8 mouse cellular contexts compared by ENCODE assay signal in the genomic region with DNA sequence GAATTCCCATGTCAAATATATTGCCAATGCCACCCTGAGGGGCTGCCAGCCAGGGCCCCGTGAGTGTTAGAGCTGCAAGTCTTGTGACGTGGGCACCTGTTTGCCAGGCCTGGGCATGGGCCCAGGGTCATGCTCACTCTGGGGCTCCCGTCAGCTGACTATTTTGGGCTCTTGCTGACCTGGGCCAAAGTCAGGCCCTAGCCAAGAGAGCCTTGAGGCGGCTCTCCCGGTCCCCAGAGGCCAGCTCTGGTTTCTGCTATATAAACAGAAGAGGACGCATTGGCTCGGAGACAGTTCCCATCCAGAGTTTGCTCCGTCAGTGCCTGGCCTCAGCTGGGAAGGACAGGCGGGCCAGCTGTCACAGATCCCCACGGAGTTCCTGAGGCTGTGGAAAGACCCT. TPM values are rescaled to one million over a fixed set of nuclear protein-coding genes. Genes with fewer than 3 reads are reported as not detected.
DNase-seq lines count a peak whose midpoint lies in the region; ATAC-seq and TF ChIP-seq lines count a peak whose summit lies in the region.

No protein-coding gene starts in this region.

- H3K9me3 ChIP-seq in midbrain, postnatal 0 days (ENCODE audit: low read length), result no peaks in the 10 kb centered on the region
- H3K9me3 ChIP-seq in midbrain, embryonic 13.5 days, result no peaks in the 10 kb centered on the region
- H3K9me3 ChIP-seq in heart, embryonic 11.5 days (replicated peaks; ENCODE audit: control insufficient read depth, low read length), result no peaks in the 10 kb centered on the region
- no peaks in the 10 kb centered on the region for H3K9me3 ChIP-seq in stomach, embryonic 16.5 days (replicated peaks; ENCODE audit: control insufficient read depth, low read length)
- H3K9me3 ChIP-seq in midbrain, embryonic 14.5 days (ENCODE audit: control insufficient read depth, low read length), result no peaks in the 10 kb centered on the region

- 0 out of 2 replicates have a peak, but pooled peaks cover 3% of the 10 kb centered on the region for H3K36me3 ChIP-seq in midbrain, postnatal 0 days (ENCODE audit: insufficient read depth, low read length)
- H3K36me3 ChIP-seq in midbrain, embryonic 13.5 days, result no peaks in the 10 kb centered on the region
- H3K36me3 ChIP-seq in heart, embryonic 11.5 days (ENCODE audit: control insufficient read depth, insufficient read depth, low read length), result no peaks in the 10 kb centered on the region
- no peaks in the 10 kb centered on the region for H3K36me3 ChIP-seq in stomach, embryonic 16.5 days (ENCODE audit: control insufficient read depth, insufficient read depth, low read length)
- H3K36me3 ChIP-seq in midbrain, embryonic 14.5 days (ENCODE audit: control insufficient read depth, insufficient read depth, low read length), result no peaks in the 10 kb centered on the region

- ATAC-seq in midbrain, postnatal 0 days (ENCODE audit: low FRiP score), result no peak
- no peak for ATAC-seq in midbrain, embryonic 13.5 days
- ATAC-seq in heart, embryonic 11.5 days (replicated peaks; ENCODE audit: insufficient number of reproducible peaks, low FRiP score, low TSS enrichment), result no peak
- ATAC-seq in stomach, embryonic 16.5 days (ENCODE audit: insufficient read depth, low FRiP score), result peak; percentile 19; the same call in 1 of the 2 replicates
- no peak for ATAC-seq in cerebellum, adult (ENCODE audit: insufficient number of reproducible peaks, low FRiP score, low TSS enrichment)
- no peak for ATAC-seq in CD4-positive, CD25-positive, alpha-beta regulatory T cell, adult 4 months
- no peak for ATAC-seq in midbrain, embryonic 14.5 days (ENCODE audit: low FRiP score, low TSS enrichment)

- peaks cover 7% of the 10 kb centered on the region; the same call in 1 of the 2 replicates for H3K27me3 ChIP-seq in midbrain, postnatal 0 days (ENCODE audit: insufficient read depth, low read length)
- peaks cover 12% of the 10 kb centered on the region for H3K27me3 ChIP-seq in midbrain, embryonic 13.5 days
- no peaks in the 10 kb centered on the region for H3K27me3 ChIP-seq in heart, embryonic 11.5 days (ENCODE audit: control insufficient read depth, insufficient read depth, low read length)
- H3K27me3 ChIP-seq in stomach, embryonic 16.5 days (ENCODE audit: control insufficient read depth, insufficient read depth, low read length), result no peaks in the 10 kb centered on the region
- peaks cover 2% of the 10 kb centered on the region for H3K27me3 ChIP-seq in midbrain, embryonic 14.5 days (ENCODE audit: control insufficient read depth, insufficient read depth, low read length)

- 70% methylated on average over 10 of the region's 10 CpGs for WGBS in midbrain, postnatal 0 days
- 74% methylated on average over 10 of the region's 10 CpGs for WGBS in midbrain, embryonic 13.5 days
- 29% methylated on average over 10 of the region's 10 CpGs for WGBS in heart, embryonic 11.5 days (ENCODE audit: insufficient replicate concordance)
- WGBS in stomach, embryonic 16.5 days, result 34% methylated on average over 10 of the region's 10 CpGs
- 69% methylated on average over 10 of the region's 10 CpGs for WGBS in midbrain, embryonic 14.5 days

- DNase-seq in midbrain, postnatal 0 days (ENCODE audit: low spot score), result peak; percentile 42
- peak; percentile 77 for DNase-seq in kidney, postnatal 10 days
- no peak for DNase-seq in midbrain, embryonic 14.5 days

- no peak overlapping the region for H3K4me3 ChIP-seq in midbrain, postnatal 0 days (ENCODE audit: low read depth, low read length)
- H3K4me3 ChIP-seq in midbrain, embryonic 13.5 days (replicated peaks), result no peak overlapping the region
- no peak overlapping the region for H3K4me3 ChIP-seq in heart, embryonic 11.5 days (ENCODE audit: low read depth, low read length)
- H3K4me3 ChIP-seq in stomach, embryonic 16.5 days (replicated peaks; ENCODE audit: low read length), result no peak overlapping the region
- H3K4me3 ChIP-seq in midbrain, embryonic 14.5 days (replicated peaks; ENCODE audit: low read depth, low read length), result no peak overlapping the region

- H3K27ac ChIP-seq in midbrain, postnatal 0 days (ENCODE audit: low read depth, low read length), result no peak overlapping the region
- no peak overlapping the region for H3K27ac ChIP-seq in midbrain, embryonic 13.5 days
- peak overlapping the region; percentile 95 for H3K27ac ChIP-seq in heart, embryonic 11.5 days (ENCODE audit: low read depth, low read length)
- H3K27ac ChIP-seq in stomach, embryonic 16.5 days (ENCODE audit: low read length), result peak overlapping the region; percentile 90
- H3K27ac ChIP-seq in midbrain, embryonic 14.5 days (replicated peaks; ENCODE audit: low read depth, low read length), result no peak overlapping the region

- H3K4me2 ChIP-seq in midbrain, postnatal 0 days (ENCODE audit: low read depth, low read length, poor library complexity, severe bottlenecking), result no peak overlapping the region
- no peak overlapping the region for H3K4me2 ChIP-seq in midbrain, embryonic 13.5 days (replicated peaks)
- H3K4me2 ChIP-seq in heart, embryonic 11.5 days, result no peak overlapping the region
- no peak overlapping the region for H3K4me2 ChIP-seq in stomach, embryonic 16.5 days (ENCODE audit: low read depth, low read length)
- no peak overlapping the region for H3K4me2 ChIP-seq in midbrain, embryonic 14.5 days (ENCODE audit: low read length)

- TF ChIP-seq CTCF in midbrain, postnatal 0 days (IDR thresholded peaks at IDR 0.05), result no peak

- H3K4me1 ChIP-seq in midbrain, postnatal 0 days (ENCODE audit: insufficient read depth, low read length), result no peaks in the 10 kb centered on the region
- 0 out of 2 replicates have a peak, but pooled peaks cover 4% of the 10 kb centered on the region for H3K4me1 ChIP-seq in midbrain, embryonic 13.5 days (replicated peaks)
- peaks cover 32% of the 10 kb centered on the region for H3K4me1 ChIP-seq in heart, embryonic 11.5 days (ENCODE audit: control insufficient read depth, insufficient read depth, low read length)
- H3K4me1 ChIP-seq in stomach, embryonic 16.5 days (ENCODE audit: control insufficient read depth, insufficient read depth, low read length), result peaks cover 32% of the 10 kb centered on the region
- H3K4me1 ChIP-seq in midbrain, embryonic 14.5 days (ENCODE audit: control insufficient read depth, insufficient read depth, low read length), result no peaks in the 10 kb centered on the region

- no peak overlapping the region for H3K9ac ChIP-seq in midbrain, postnatal 0 days (replicated peaks; ENCODE audit: low read length, poor library complexity, severe bottlenecking)
- H3K9ac ChIP-seq in midbrain, embryonic 13.5 days (replicated peaks), result no peak overlapping the region
- H3K9ac ChIP-seq in heart, embryonic 11.5 days (ENCODE audit: low read depth, low read length), result no peak overlapping the region
- no peak overlapping the region; the same call in 1 of the 2 replicates for H3K9ac ChIP-seq in stomach, embryonic 16.5 days (ENCODE audit: low read length)
- no peak overlapping the region for H3K9ac ChIP-seq in midbrain, embryonic 14.5 days (replicated peaks; ENCODE audit: low read length)

RNA-seq across cellular contexts. Expression of a gene that starts 6.3 kb away (rescaled TPM):
- 6.9 and 7.7 TPM in 2 replicates for total RNA-seq in midbrain, postnatal 0 days (2014; rRNA removed)
- polyA plus RNA-seq in midbrain, postnatal 0 days (2015; fragmentation: Nextera tagmentation; extraction: Ambion mirVana), result 6.9 and 7.0 TPM in 2 replicates
- 2.8 and 3.1 TPM in 2 replicates for polyA plus RNA-seq in midbrain, embryonic 13.5 days (2015; fragmentation: Nextera tagmentation; extraction: Ambion mirVana)
- 7.5 and 8.1 TPM in 2 replicates for polyA plus RNA-seq in heart, embryonic 11.5 days (2014; fragmentation: Nextera tagmentation; extraction: Ambion mirVana)
- polyA plus RNA-seq in stomach, embryonic 16.5 days (2015; fragmentation: Nextera tagmentation; extraction: Ambion mirVana), result 12.9 and 13.3 TPM in 2 replicates
- 100 to 1,000 TPM in 1 of 2 experiments, 10 to 100 TPM in 1; 57.3 to 120 TPM for polyA plus RNA-seq in CD4-positive, CD25-positive, alpha-beta regulatory T cell, adult 4 months (2017; shearing (Covaris generic))
- polyA plus RNA-seq in midbrain, embryonic 14.5 days (2014; fragmentation: Nextera tagmentation; extraction: Ambion mirVana), result 2.9 and 3.5 TPM in 2 replicates

RNA-seq across cellular contexts. Expression of a gene that starts 23.7 kb away (rescaled TPM):
- total RNA-seq in midbrain, postnatal 0 days (2014; rRNA removed), result 33.5 and 61.1 TPM in 2 replicates
- polyA plus RNA-seq in midbrain, postnatal 0 days (2015; fragmentation: Nextera tagmentation; extraction: Ambion mirVana), result 74.2 and 75.6 TPM in 2 replicates
- 79.1 and 82.8 TPM in 2 replicates for polyA plus RNA-seq in midbrain, embryonic 13.5 days (2015; fragmentation: Nextera tagmentation; extraction: Ambion mirVana)
- 49.4 and 50.1 TPM in 2 replicates for polyA plus RNA-seq in heart, embryonic 11.5 days (2014; fragmentation: Nextera tagmentation; extraction: Ambion mirVana)
- 66.9 and 67.0 TPM in 2 replicates for polyA plus RNA-seq in stomach, embryonic 16.5 days (2015; fragmentation: Nextera tagmentation; extraction: Ambion mirVana)
- 10 to 100 TPM; 67.8 to 79.0 TPM for polyA plus RNA-seq in CD4-positive, CD25-positive, alpha-beta regulatory T cell, adult 4 months (2017; shearing (Covaris generic))
- 61.2 and 87.4 TPM in 2 replicates for polyA plus RNA-seq in midbrain, embryonic 14.5 days (2014; fragmentation: Nextera tagmentation; extraction: Ambion mirVana)

RNA-seq across cellular contexts. Expression of a gene that starts 32.6 kb away (rescaled TPM):
- not detected in 2 replicates for total RNA-seq in midbrain, postnatal 0 days (2014; rRNA removed)
- 0.22 and 0.33 TPM in 2 replicates for polyA plus RNA-seq in midbrain, postnatal 0 days (2015; fragmentation: Nextera tagmentation; extraction: Ambion mirVana)
- polyA plus RNA-seq in midbrain, embryonic 13.5 days (2015; fragmentation: Nextera tagmentation; extraction: Ambion mirVana), result 0.26 and 0.46 TPM in 2 replicates
- 1.3 and 2.2 TPM in 2 replicates for polyA plus RNA-seq in heart, embryonic 11.5 days (2014; fragmentation: Nextera tagmentation; extraction: Ambion mirVana)
- polyA plus RNA-seq in stomach, embryonic 16.5 days (2015; fragmentation: Nextera tagmentation; extraction: Ambion mirVana), result 9.4 and 9.5 TPM in 2 replicates
- not detected for polyA plus RNA-seq in CD4-positive, CD25-positive, alpha-beta regulatory T cell, adult 4 months (2017; shearing (Covaris generic))
- polyA plus RNA-seq in midbrain, embryonic 14.5 days (2014; fragmentation: Nextera tagmentation; extraction: Ambion mirVana), result 0.30 and 0.51 TPM in 2 replicates

RNA-seq across cellular contexts. Expression of a gene that starts 36.4 kb away (rescaled TPM):
- total RNA-seq in midbrain, postnatal 0 days (2014; rRNA removed), result 6.3 and 7.7 TPM in 2 replicates
- polyA plus RNA-seq in midbrain, postnatal 0 days (2015; fragmentation: Nextera tagmentation; extraction: Ambion mirVana), result 1.8 and 1.9 TPM in 2 replicates
- 1.7 and 2.4 TPM in 2 replicates for polyA plus RNA-seq in midbrain, embryonic 13.5 days (2015; fragmentation: Nextera tagmentation; extraction: Ambion mirVana)
- 4.1 TPM in 2 replicates for polyA plus RNA-seq in heart, embryonic 11.5 days (2014; fragmentation: Nextera tagmentation; extraction: Ambion mirVana)
- 2.1 and 2.7 TPM in 2 replicates for polyA plus RNA-seq in stomach, embryonic 16.5 days (2015; fragmentation: Nextera tagmentation; extraction: Ambion mirVana)
- polyA plus RNA-seq in CD4-positive, CD25-positive, alpha-beta regulatory T cell, adult 4 months (2017; shearing (Covaris generic)), result under 1 TPM in 1 of 2 experiments, not detected in 1; 0.47 TPM
- polyA plus RNA-seq in midbrain, embryonic 14.5 days (2014; fragmentation: Nextera tagmentation; extraction: Ambion mirVana), result 0.93 and 0.97 TPM in 2 replicates

Comparison
In these comparisons a context has a peak if more than half of its experiments do, and no peak if none do; other contexts are left out.
1. H3K27ac ChIP-seq: peak in heart, embryonic 11.5 days (single experiment) and stomach, embryonic 16.5 days (single experiment); none in midbrain, postnatal 0 days (single experiment), midbrain, embryonic 13.5 days (single experiment) and midbrain, embryonic 14.5 days (single experiment).